Mouse (Mus musculus) heart, embryonic 10.5 days (tissue): ENCODE results near the gene Cdsn. TPM values are rescaled to one million over a fixed set of nuclear protein-coding genes. Genes with fewer than 3 reads are reported as not detected.

Experiments used
- DNase-seq: peaks from one replicate; pipeline ENCODE4 v3.0.0-alpha.2; 2017; ENCODE audit warnings: low spot score
- H3K27ac ChIP-seq: fragments of 300-500 bp; sonication (generic); 2 replicates; pipeline ENCODE4 v1.5.1; 2016; ENCODE audit warnings: mild to moderate bottlenecking
- H3K27me3 ChIP-seq: fragments of 300-500 bp; sonication (generic); 2 replicates; pipeline ENCODE4 v1.6.1; 2016; ENCODE audit warnings: mild to moderate bottlenecking; ENCODE audit not compliant: poor library complexity, insufficient read depth, severe bottlenecking
- H3K36me3 ChIP-seq: fragments of 300-500 bp; sonication (generic); 2 replicates; pipeline ENCODE4 v1.6.1; 2016; ENCODE audit warnings: mild to moderate bottlenecking, moderate library complexity
- H3K4me1 ChIP-seq: fragments of 300-500 bp; sonication (generic); 2 replicates; pipeline ENCODE4 v1.6.1; 2016; ENCODE audit warnings: mild to moderate bottlenecking
- H3K4me3 ChIP-seq: fragments of 300-500 bp; sonication (generic); 2 replicates; pipeline ENCODE4 v1.5.1; 2016; ENCODE audit warnings: mild to moderate bottlenecking, moderate library complexity
- H3K9me3 ChIP-seq: fragments of 300-500 bp; sonication (generic); 2 replicates; pipeline ENCODE4 v1.6.1; 2016; ENCODE audit warnings: mild to moderate bottlenecking, moderate library complexity
- WGBS: fragments of 180-500 bp; shearing (Covaris S2); methylation state at CpG from one replicate; pipeline ENCODE4 v1.1.7; 2016; 5-methylcytosine and 5-hydroxymethylcytosine counted together
- polyA plus RNA-seq: library from polyadenylated mRNA; unstranded; fragments of >200 nt; fragmentation: Nextera tagmentation; extraction: Ambion mirVana; gene quantifications from 2 replicates; pipeline ENCODE4 v1.2.1, GENCODE M21; 2016

Gene Cdsn
- polyA plus RNA-seq, 1 experiment from 2014 or later, result 0.20 TPM

DNA sequence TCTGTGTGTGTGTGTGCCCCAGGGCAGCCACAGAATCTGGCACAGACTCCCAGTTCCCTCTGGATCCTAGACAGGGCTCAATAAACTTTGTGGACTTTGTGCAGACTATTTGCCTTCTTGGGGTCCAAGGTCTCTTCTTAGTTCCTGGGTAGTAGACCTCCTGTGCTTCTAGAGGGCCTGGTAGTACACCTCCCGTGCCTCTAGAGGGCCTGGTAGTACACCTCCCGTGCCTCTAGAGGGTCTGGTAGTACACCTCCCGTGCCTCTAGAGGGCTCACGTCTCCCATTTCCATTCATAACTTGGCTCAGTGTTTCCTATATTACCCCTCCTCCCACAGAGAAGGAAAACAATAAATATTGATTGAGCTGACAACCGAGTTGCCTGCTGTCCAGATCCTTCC lies 4.9 kb downstream of the Cdsn start:
- Histone ChIP-seq H3K27me3 (peaks cover 7% of the 10 kb centered on the region; the same call in 1 of the 2 replicates), H3K36me3 (no peaks in the 10 kb centered on the region), H3K4me1 (peaks cover 11% of the 10 kb centered on the region), H3K9me3 (no peaks in the 10 kb centered on the region), H3K27ac (no peak overlapping the region), H3K4me3 (no peak overlapping the region)
- WGBS, result 38% methylated on average over 5 of the region's 5 CpGs
- DNase-seq, result no peak

DNA sequence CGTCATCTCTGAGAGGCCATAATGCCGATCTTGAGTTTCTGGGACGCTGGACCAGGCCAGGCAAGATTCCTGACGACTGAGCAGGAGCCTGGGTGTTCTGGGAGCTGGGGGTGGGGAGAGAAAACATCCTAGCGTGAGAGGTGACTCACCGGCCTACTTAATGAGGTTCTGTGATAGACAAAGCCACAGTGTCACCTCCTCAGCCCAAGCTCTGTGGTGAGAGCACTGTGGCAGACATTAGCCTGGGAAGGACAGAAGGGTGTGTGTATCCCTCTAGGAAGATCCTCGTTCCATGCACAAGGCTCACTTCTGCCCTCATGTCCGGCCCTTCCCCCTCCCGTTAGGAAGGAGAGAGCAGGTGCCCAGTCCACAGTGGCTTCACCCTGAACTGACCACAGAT lies 5.4 kb downstream of the Cdsn start:
- 68% methylated on average over 9 of the region's 9 CpGs for WGBS
- H3K4me1 ChIP-seq, result peaks cover 7% of the 10 kb centered on the region; the same call in 1 of the 2 replicates

DNA sequence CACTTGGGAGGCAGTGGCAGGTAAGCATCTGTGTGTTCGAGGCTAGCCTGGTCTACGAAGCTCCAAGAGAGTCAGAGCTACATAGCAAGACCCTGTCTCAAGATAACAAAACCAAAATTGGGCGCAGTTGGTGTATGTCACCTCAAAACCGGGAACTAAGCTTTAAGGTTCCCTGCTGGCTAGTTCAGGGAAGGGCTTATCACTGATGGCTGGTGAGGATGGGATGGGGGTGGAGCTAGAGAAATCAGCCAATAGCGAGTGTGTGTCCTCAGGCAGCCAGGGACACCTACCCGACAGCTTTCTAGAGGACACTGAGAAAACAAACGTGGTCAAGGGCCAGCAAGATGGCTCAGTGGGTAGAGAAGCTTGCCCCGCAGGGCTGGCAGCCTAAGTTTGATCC lies 6.3 kb downstream of the Cdsn start:
- 51% methylated on average over 8 of the region's 8 CpGs for WGBS
- H3K9me3 ChIP-seq, result no peaks in the 10 kb centered on the region
- H3K4me3 ChIP-seq, result no peak overlapping the region
- H3K4me1 ChIP-seq, result peaks cover 7% of the 10 kb centered on the region; the same call in 1 of the 2 replicates
- no peak overlapping the region for H3K27ac ChIP-seq
- peaks cover 7% of the 10 kb centered on the region; the same call in 1 of the 2 replicates for H3K27me3 ChIP-seq
- H3K36me3 ChIP-seq, result no peaks in the 10 kb centered on the region
- DNase-seq, result no peak

More for the DNA sequence above, 5.4 kb downstream of the Cdsn start:
- Histone ChIP-seq H3K27ac (no peak overlapping the region), H3K9me3 (no peaks in the 10 kb centered on the region), H3K27me3 (peaks cover 7% of the 10 kb centered on the region; the same call in 1 of the 2 replicates), H3K36me3 (no peaks in the 10 kb centered on the region), H3K4me3 (no peak overlapping the region)
- DNase-seq, result no peak

DNA sequence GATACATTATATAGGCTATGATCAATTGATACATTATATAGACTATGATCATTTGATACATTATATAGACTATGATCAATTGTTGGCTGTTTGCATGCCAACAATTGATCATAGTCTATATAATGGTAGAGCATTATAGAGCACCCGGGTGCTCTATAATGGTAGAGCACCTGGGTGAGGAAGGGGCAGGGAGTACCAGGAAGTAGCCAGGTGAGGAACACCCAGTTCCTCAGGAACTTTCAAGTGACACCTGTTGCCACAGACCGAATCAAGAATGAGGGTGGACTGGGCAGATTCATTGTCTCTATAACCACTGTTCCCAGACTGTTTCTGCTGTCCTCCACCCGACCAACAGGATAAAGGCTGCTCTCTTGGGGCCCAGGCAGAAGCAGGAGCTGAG lies 15.2 kb downstream of the Cdsn start, which contains the start of gene 2300002M23Rik:
2300002M23Rik (plus strand) TSS at position 301 of the 400 bp plus-strand sequence.
- Histone ChIP-seq H3K27me3 (peaks cover 45% of the 10 kb centered on the region), H3K36me3 (no peaks in the 10 kb centered on the region), H3K27ac (no peak within 1 kb of the TSS), H3K4me3 (0 out of 2 replicates have a peak within 1 kb of the TSS, but pooled peaks have one; percentile 6), H3K4me1 (peaks cover 19% of the 10 kb centered on the region), H3K9me3 (no peaks in the 10 kb centered on the region)
- WGBS, result 47% methylated on average over 3 of the region's 3 CpGs
- DNase-seq, result no peak

DNA sequence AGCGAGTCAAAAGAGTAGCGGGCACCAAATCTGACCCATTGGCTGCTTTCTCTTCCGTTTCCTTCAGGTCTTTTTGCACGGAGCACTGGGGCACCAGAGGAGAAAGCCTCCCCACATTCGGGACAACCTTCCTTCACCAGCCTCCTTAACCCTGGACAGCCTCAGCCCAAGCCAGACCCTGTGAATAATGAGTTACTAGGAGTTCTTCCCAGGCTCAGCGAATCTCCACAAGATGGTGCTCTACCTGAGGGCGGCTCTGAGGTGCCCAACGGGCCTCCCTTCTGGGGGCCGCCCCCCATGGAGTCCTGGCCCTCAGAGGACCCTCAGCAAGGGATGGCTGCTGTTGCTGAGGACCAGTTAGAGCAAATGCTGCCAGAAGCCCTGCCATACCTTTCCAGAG lies 15.8 kb downstream of the Cdsn start:
- 16% methylated on average over 9 of the region's 9 CpGs for WGBS
- H3K4me1 ChIP-seq, result peaks cover 19% of the 10 kb centered on the region
- H3K27me3 ChIP-seq, result peaks cover 45% of the 10 kb centered on the region
- H3K4me3 ChIP-seq, result 0 out of 2 replicates have a peak overlapping the region, but pooled peaks have one; percentile 6
- DNase-seq, result no peak
- no peaks in the 10 kb centered on the region for H3K9me3 ChIP-seq
- no peak overlapping the region for H3K27ac ChIP-seq
- no peaks in the 10 kb centered on the region for H3K36me3 ChIP-seq

DNA sequence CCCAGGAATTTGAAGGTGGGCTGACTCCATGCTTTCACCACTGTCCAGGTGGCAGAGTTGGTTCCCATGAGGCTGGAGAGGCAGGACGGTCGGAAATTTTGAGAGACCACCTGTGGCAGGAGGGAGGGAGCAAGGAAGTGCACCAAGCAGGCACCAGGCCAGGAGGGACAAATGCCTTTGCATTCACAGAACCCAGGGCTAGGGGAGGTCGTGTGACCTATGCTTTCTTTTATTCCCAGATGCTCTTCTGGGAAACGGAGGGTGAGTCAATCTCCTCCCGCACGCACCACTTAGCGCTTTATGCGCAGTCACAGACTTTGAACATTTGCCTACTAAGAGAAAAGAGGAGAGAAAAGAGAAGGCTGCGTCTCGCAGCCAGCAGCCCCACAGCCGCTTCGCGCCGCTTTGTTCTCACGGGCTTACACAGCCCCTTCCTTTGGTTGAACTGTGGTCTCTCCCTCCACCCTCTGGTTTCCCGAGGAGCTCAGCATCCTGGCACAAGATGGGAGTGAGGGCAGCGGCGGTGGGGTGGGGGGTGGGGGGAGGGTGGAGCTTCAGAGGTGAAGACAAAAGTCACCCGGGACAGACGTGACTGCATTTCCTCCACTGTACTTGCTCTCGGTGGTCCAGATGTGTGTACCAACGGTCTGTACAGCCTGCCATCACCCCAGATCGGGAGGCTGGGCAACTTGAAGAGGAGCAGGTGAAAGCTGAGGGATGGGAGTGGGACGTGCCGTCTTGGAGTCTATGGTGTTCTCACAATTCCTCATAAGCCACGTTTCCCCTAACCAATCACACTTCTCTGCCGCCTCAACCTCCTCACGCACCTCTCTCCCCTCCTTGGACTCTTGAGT lies 17.4 kb downstream of the Cdsn start:
- Histone ChIP-seq H3K4me3 (peak overlapping the region; percentile 51), H3K27me3 (peaks cover 48% of the 10 kb centered on the region), H3K4me1 (peaks cover 19% of the 10 kb centered on the region), H3K27ac (0 out of 2 replicates have a peak overlapping the region, but pooled peaks have one; percentile 17), H3K9me3 (no peaks in the 10 kb centered on the region), H3K36me3 (no peaks in the 10 kb centered on the region)
- no peak for DNase-seq
- 5% methylated on average over 28 of the region's 28 CpGs for WGBS

DNA sequence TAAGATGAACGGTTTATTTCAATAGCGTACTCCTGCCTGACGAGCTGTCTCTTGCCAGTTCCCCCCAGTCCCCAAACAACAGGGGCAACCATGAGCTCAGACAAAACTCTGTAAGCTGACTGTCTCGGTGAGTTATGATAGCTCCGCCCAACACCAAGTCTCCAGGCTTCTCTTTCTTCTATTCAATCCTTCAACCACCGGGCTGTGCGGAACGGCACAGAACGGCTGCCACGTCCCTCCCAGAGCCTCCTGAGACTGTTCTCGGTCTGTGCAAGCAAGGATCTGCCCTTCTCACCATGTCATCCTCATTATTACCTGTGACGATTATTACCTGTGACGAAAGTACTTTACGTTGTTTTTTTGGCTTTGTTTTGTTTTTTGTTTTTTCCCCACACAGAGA lies 18.9 kb downstream of the Cdsn start:
- Histone ChIP-seq H3K27me3 (peaks cover 60% of the 10 kb centered on the region), H3K4me3 (no peak overlapping the region), H3K4me1 (peaks cover 19% of the 10 kb centered on the region), H3K9me3 (no peaks in the 10 kb centered on the region), H3K27ac (no peak overlapping the region), H3K36me3 (no peaks in the 10 kb centered on the region)
- WGBS, result 85% methylated on average over 14 of the region's 14 CpGs
- no peak for DNase-seq

DNA sequence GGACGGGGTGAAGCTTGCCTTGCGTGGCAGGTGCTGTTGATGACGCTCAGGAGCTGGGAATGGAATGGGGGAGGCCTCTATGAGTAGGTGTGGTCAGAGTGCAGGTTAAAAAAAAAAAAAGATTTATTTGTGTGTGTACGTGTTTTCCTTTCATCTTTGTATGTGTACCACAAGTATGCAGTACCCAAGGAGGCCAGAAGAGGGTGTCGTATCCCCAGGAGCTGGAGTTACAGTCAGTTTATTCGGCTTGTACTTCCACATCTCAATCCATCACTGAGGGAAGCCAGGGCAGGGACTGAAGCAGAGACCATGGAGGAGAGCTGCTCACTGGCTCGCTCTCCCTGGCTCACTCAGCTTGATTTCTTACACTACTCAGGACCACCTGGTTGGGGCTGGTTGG lies 19.5 kb downstream of the Cdsn start:
- Histone ChIP-seq H3K36me3 (no peaks in the 10 kb centered on the region), H3K4me3 (no peak overlapping the region), H3K27me3 (peaks cover 65% of the 10 kb centered on the region), H3K27ac (no peak overlapping the region), H3K4me1 (peaks cover 19% of the 10 kb centered on the region), H3K9me3 (no peaks in the 10 kb centered on the region)
- 93% methylated on average over 7 of the region's 7 CpGs for WGBS
- no peak for DNase-seq

DNA sequence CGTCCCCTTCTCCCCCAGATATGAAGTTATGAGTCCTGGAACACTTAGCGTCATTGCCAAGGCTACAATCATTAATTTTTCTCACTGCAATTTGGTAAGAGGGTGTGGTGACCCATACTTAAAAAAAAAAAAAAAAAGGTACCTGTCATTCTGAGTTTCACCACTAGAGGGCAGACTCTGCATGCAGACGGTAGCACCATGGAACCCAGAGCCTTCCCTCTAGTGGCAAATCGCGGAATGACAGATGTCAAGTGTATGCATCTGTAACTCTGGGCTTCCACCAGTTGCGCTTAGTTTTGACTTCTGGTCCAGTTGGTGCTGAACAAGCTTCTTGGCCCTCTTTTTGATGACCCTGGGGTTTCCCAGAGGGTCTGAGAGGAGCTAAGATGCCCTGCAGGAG lies 26.3 kb downstream of the Cdsn start:
- Histone ChIP-seq H3K27ac (no peak overlapping the region), H3K4me1 (no peaks in the 10 kb centered on the region), H3K36me3 (no peaks in the 10 kb centered on the region), H3K9me3 (no peaks in the 10 kb centered on the region), H3K27me3 (peaks cover 34% of the 10 kb centered on the region), H3K4me3 (no peak overlapping the region)
- peak; percentile 84 for DNase-seq
- WGBS, result 17% methylated on average over 6 of the region's 6 CpGs

DNA sequence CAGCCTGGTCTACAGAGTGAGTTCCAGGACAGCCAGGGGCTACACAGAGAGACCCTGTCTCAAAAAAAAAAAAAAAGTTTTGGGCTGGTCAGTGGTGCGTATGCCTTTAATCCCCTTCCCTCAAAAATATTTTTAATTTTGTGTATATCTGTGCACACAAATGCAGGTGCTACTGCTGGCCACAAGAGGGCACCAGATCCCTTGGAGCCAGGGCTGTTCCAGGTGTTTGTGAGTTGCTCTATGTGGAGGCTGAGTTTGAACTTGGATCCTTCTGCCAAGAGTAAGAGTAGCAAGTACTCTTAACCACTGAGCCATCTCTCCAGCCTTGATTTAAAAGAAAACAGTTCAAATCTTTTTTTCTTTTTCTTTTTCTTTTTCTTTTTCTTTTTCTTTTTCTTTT lies 31.0 kb downstream of the Cdsn start:
- Histone ChIP-seq H3K36me3 (no peaks in the 10 kb centered on the region), H3K27me3 (peaks cover 7% of the 10 kb centered on the region; the same call in 1 of the 2 replicates), H3K4me3 (no peak overlapping the region), H3K27ac (no peak overlapping the region), H3K9me3 (no peaks in the 10 kb centered on the region), H3K4me1 (peaks cover 4% of the 10 kb centered on the region; the same call in 1 of the 2 replicates)
- DNase-seq, result no peak
- WGBS, result 83% methylated on average over 1 of the region's 1 CpGs

DNA sequence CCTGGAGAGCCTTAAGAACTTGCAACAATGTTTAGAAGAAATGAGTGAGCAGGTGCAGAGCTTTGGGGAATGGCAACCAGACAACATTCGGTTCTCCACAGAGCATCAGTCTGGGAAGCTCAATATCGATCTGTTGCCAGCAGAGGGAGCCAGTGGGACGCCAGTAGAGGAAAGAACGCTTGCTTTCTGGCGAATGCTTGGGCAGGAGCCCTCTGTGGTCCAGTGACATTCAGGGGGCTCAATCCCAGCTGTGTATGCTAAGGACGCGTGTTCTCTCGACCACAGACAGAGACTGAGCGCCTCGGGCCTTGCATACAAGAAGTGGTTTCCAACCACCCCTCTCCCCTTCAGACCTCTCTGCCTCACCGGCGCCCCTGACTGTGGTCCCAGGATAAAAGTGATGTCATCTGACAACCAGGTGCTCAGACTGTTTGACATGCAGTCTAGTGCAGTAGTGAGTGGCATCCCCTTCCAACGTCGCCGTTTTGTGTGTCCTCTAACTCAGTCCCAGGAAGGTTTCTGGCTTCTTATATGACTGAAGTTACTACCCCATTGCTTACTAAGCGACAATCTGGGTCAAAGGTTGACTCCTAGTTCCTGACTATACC lies 32.5 kb downstream of the Cdsn start:
- H3K36me3 ChIP-seq, result no peaks in the 10 kb centered on the region
- peaks cover 4% of the 10 kb centered on the region; the same call in 1 of the 2 replicates for H3K4me1 ChIP-seq
- peaks cover 5% of the 10 kb centered on the region; the same call in 1 of the 2 replicates for H3K27me3 ChIP-seq
- H3K4me3 ChIP-seq, result 0 out of 2 replicates have a peak overlapping the region, but pooled peaks have one; percentile 31
- no peak overlapping the region for H3K27ac ChIP-seq
- WGBS, result 18% methylated on average over 16 of the region's 16 CpGs
- no peak for DNase-seq
- H3K9me3 ChIP-seq, result no peaks in the 10 kb centered on the region

DNA sequence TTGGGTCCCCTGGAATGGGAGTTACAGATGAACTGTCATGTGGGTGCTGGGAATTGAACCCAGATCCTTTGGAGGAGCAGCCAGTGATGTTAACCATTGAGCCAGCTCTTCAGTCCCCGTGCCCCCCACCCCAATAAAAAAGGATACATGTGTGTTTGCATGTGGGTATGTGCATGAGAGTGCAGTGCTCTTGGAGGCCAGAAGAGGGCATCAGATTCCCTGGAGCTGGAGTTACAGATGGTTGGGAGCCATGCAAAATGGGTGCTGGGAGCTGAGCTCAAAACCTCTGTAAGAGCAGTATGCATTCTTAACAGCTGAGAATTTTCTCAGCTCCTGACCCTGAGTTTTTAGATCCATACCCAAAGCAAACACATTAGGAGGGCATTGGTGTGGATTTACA lies 35.4 kb downstream of the Cdsn start:
- H3K27ac ChIP-seq, result no peak overlapping the region
- peaks cover 5% of the 10 kb centered on the region; the same call in 1 of the 2 replicates for H3K27me3 ChIP-seq
- no peak overlapping the region for H3K4me3 ChIP-seq
- H3K9me3 ChIP-seq, result no peaks in the 10 kb centered on the region
- 69% methylated on average over 1 of the region's 1 CpGs for WGBS
- H3K36me3 ChIP-seq, result no peaks in the 10 kb centered on the region
- DNase-seq, result no peak
- H3K4me1 ChIP-seq, result peaks cover 4% of the 10 kb centered on the region; the same call in 1 of the 2 replicates

DNA sequence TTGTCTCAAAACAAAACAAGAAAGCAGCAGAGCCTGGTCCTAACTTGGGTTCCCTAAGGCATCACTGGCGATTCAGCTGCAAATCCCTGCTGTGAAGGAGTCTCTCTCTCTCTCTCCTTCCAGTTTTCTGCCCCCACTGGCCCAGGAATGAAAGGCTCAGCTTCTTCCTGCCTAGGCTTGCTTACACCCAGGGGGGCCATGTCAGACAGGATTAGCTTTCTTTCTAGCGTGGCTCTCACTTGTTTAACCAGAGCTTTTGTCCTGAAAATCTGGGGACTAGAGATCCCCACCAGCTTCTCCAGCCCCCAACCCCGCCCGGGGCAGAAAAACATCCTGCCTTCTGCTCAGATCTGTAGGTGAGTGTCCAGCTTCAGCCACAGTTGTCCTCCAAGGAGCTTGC lies 36.5 kb downstream of the Cdsn start:
- no peak for DNase-seq
- H3K27me3 ChIP-seq, result peaks cover 5% of the 10 kb centered on the region; the same call in 1 of the 2 replicates

More for the DNA sequence above, 36.5 kb downstream of the Cdsn start:
- H3K4me3 ChIP-seq, result no peak overlapping the region
- 30% methylated on average over 4 of the region's 4 CpGs for WGBS
- H3K36me3 ChIP-seq, result no peaks in the 10 kb centered on the region
- peaks cover 4% of the 10 kb centered on the region; the same call in 1 of the 2 replicates for H3K4me1 ChIP-seq
- no peak overlapping the region for H3K27ac ChIP-seq
- H3K9me3 ChIP-seq, result no peaks in the 10 kb centered on the region
